Mouse (Mus musculus) neural tube, embryonic 10.5 days (tissue): ENCODE data around the gene Plagl2.

ENCODE experiments used
- DNase-seq: peaks from one replicate; pipeline ENCODE4 v3.0.0-alpha.2; 2017; ENCODE audit warnings: low spot score; ENCODE audit errors: extremely low spot score

Plagl2 gene

GRCm38 (mm10) chr2:153191242-153191641, 50.0 kb downstream of the Plagl2 start:
- DNase-seq = no peak

- no peak for DNase-seq
These were observed 53.4 kb downstream of the Plagl2 start for GRCm38 (mm10) chr2:153187848-153188247.

GRCm38 (mm10) chr2:153186176-153186591, 55.0 kb downstream of the Plagl2 start:
- DNase-seq = no peak

- DNase-seq = no peak
These were observed 61.3 kb downstream of the Plagl2 start for GRCm38 (mm10) chr2:153179961-153180360.

GRCm38 (mm10) chr2:153179126-153179860, 61.9 kb downstream of the Plagl2 start:
- DNase-seq = no peak
